Mouse (Mus musculus) CH12.LX (cell line): Measurements from ENCODE around the gene Acp2.
A peak's percentile ranks its signal among the peaks of the same experiment; 100 is the strongest.

Source experiments
- CHD2 ChIP-seq: IDR thresholded peaks from 2 replicates; pipeline ENCODE4 v1.6.1; 2011; ENCODE audit warnings: low read length, improper control_type of control experiment
- CTCF ChIP-seq, 2 experiments: IDR thresholded peaks in 1 of 2; conservative IDR thresholded peaks in 1 of 2; 2 replicates each; pipeline ENCODE4 v1.5.1; 2011 to 2012; ENCODE audit warnings: low read depth in 2 of 2, low read length in 2 of 2, improper control_type of control experiment in 1 of 2, inconsistent platforms in 1 of 2, mild to moderate bottlenecking in 1 of 2, moderate library complexity in 1 of 2
- EP300 ChIP-seq: IDR thresholded peaks from 2 replicates; pipeline ENCODE4 v1.6.1; 2011; ENCODE audit warnings: low read length, improper control_type of control experiment
- KAT2A ChIP-seq: IDR thresholded peaks from 2 replicates; pipeline ENCODE4 v1.6.1; 2012; ENCODE audit warnings: low read length, improper control_type of control experiment, inconsistent platforms; ENCODE audit not compliant: insufficient replicate concordance
- MYC ChIP-seq: IDR thresholded peaks from 2 replicates; pipeline ENCODE4 v1.6.1; 2011; ENCODE audit warnings: low read depth, mild to moderate bottlenecking, improper control_type of control experiment, low read length
- POLR2A ChIP-seq: IDR thresholded peaks from 2 replicates; pipeline ENCODE4 v1.6.1; 2011; ENCODE audit warnings: low read depth, mild to moderate bottlenecking, improper control_type of control experiment, low read length
- SMC3 ChIP-seq: IDR thresholded peaks from 2 replicates; pipeline ENCODE4 v1.6.1; 2011; ENCODE audit warnings: low read depth, low read length, improper control_type of control experiment
- UBTF ChIP-seq: IDR thresholded peaks from 2 replicates; pipeline ENCODE4 v1.6.1; 2012; ENCODE audit warnings: low read depth, mild to moderate bottlenecking, inconsistent platforms, low read length, improper control_type of control experiment, moderate library complexity
- USF2 ChIP-seq: conservative IDR thresholded peaks from 2 replicates; pipeline ENCODE4 v1.6.1; 2011; ENCODE audit warnings: low read depth, low read length, improper control_type of control experiment
- ZMIZ1 ChIP-seq: IDR thresholded peaks from 2 replicates; pipeline ENCODE4 v1.6.1; 2012; ENCODE audit warnings: low read depth, mild to moderate bottlenecking, inconsistent platforms, low read length, improper control_type of control experiment

GRCm38 (mm10) chr2:91256256-91257125 is 53.8 kb downstream of the Acp2 start:
- TF ChIP-seq CHD2, result no peak
- no peak for TF ChIP-seq CTCF (conservative IDR thresholded peaks at IDR 0.05 in 1 of 2, IDR thresholded peaks at IDR 0.05 in 1 of 2; ENCODE audit: low read depth in 2 of 2, low read length in 2 of 2)
- no peak for TF ChIP-seq EP300
- TF ChIP-seq ZMIZ1, result no peak
- no peak for TF ChIP-seq MYC
- TF ChIP-seq UBTF, result no peak
- TF ChIP-seq POLR2A, result 0 out of 2 replicates have a peak, but pooled peaks have one; percentile 32
- no peak for TF ChIP-seq KAT2A
- no peak for TF ChIP-seq USF2
- no peak for TF ChIP-seq SMC3
